In genomic region chr3:121425861-121426620, GRCm38 (mm10) we compare ENCODE assay signal across 8 mouse cellular contexts. TPM values are rescaled to one million over a fixed set of nuclear protein-coding genes. Genes with fewer than 3 reads are reported as not detected.
DNase-seq lines count a peak whose midpoint lies in the region; ATAC-seq and TF ChIP-seq lines count a peak whose summit lies in the region.

TSS of gene Cnn3 (plus strand) at chr3:121426497.

- peaks cover 40% of the 10 kb centered on the region for H3K4me1 ChIP-seq in heart, embryonic 13.5 days
- peaks cover 28% of the 10 kb centered on the region; the same call in 1 of the 2 replicates for H3K4me1 ChIP-seq in kidney, postnatal 0 days (replicated peaks; ENCODE audit: insufficient read depth, low read length)
- H3K4me1 ChIP-seq in liver, embryonic 11.5 days (replicated peaks; ENCODE audit: control insufficient read depth, insufficient read depth, low read length): peaks cover 21% of the 10 kb centered on the region
- H3K4me1 ChIP-seq in stomach, embryonic 14.5 days (ENCODE audit: control insufficient read depth, insufficient read depth, low read length): peaks cover 22% of the 10 kb centered on the region

- ATAC-seq in heart, embryonic 13.5 days (ENCODE audit: extremely low read depth, insufficient number of reproducible peaks, low FRiP score, low TSS enrichment): peak; percentile 84
- ATAC-seq in kidney, postnatal 0 days (replicated peaks; ENCODE audit: low FRiP score, low read depth): peak; percentile 95
- peak; percentile 92 for ATAC-seq in liver, embryonic 11.5 days (replicated peaks; ENCODE audit: low FRiP score)
- peak; percentile 93 for ATAC-seq in stomach, embryonic 14.5 days (ENCODE audit: insufficient number of reproducible peaks, insufficient read depth, low FRiP score, low read depth)

- no peaks in the 10 kb centered on the region for H3K27me3 ChIP-seq in heart, embryonic 13.5 days (replicated peaks)
- H3K27me3 ChIP-seq in kidney, postnatal 0 days (ENCODE audit: insufficient read depth, low read length): no peaks in the 10 kb centered on the region
- H3K27me3 ChIP-seq in liver, embryonic 11.5 days (replicated peaks; ENCODE audit: control insufficient read depth, insufficient read depth, low read length): no peaks in the 10 kb centered on the region
- no peaks in the 10 kb centered on the region for H3K27me3 ChIP-seq in stomach, embryonic 14.5 days (ENCODE audit: control insufficient read depth, insufficient read depth, low read length)

- under 1% methylated on average over 56 of the region's 66 CpGs for WGBS in heart, embryonic 13.5 days
- 2% methylated on average over 64 of the region's 66 CpGs for WGBS in kidney, postnatal 0 days
- 1% methylated on average over 50 of the region's 66 CpGs for WGBS in liver, embryonic 11.5 days
- WGBS in stomach, embryonic 14.5 days: 1% methylated on average over 57 of the region's 66 CpGs

- peak within 1 kb of the TSS; percentile 99 for H3K27ac ChIP-seq in heart, embryonic 13.5 days (replicated peaks)
- peak within 1 kb of the TSS; percentile 99 for H3K27ac ChIP-seq in kidney, postnatal 0 days
- peak within 1 kb of the TSS; percentile 86 for H3K27ac ChIP-seq in liver, embryonic 11.5 days (ENCODE audit: low read depth, low read length)
- peak within 1 kb of the TSS; percentile 99 for H3K27ac ChIP-seq in stomach, embryonic 14.5 days (ENCODE audit: low read length)

- no peaks in the 10 kb centered on the region for H3K9me3 ChIP-seq in heart, embryonic 13.5 days
- H3K9me3 ChIP-seq in kidney, postnatal 0 days (replicated peaks; ENCODE audit: low read length): no peaks in the 10 kb centered on the region
- no peaks in the 10 kb centered on the region for H3K9me3 ChIP-seq in liver, embryonic 11.5 days (ENCODE audit: control insufficient read depth, low read length)
- no peaks in the 10 kb centered on the region for H3K9me3 ChIP-seq in stomach, embryonic 14.5 days (ENCODE audit: control insufficient read depth, low read depth, low read length)

- H3K36me3 ChIP-seq in heart, embryonic 13.5 days: 0 out of 2 replicates have a peak, but pooled peaks cover 2% of the 10 kb centered on the region
- H3K36me3 ChIP-seq in kidney, postnatal 0 days (ENCODE audit: insufficient read depth, low read length): no peaks in the 10 kb centered on the region
- H3K36me3 ChIP-seq in liver, embryonic 11.5 days (ENCODE audit: control insufficient read depth, insufficient read depth, low read length): no peaks in the 10 kb centered on the region
- no peaks in the 10 kb centered on the region for H3K36me3 ChIP-seq in stomach, embryonic 14.5 days (ENCODE audit: control insufficient read depth, insufficient read depth, low read length)

- peak within 1 kb of the TSS; percentile 85 for H3K4me3 ChIP-seq in heart, embryonic 13.5 days
- H3K4me3 ChIP-seq in kidney, postnatal 0 days (replicated peaks; ENCODE audit: low read depth, low read length): peak within 1 kb of the TSS; percentile 72
- peak within 1 kb of the TSS; percentile 77 for H3K4me3 ChIP-seq in liver, embryonic 11.5 days (ENCODE audit: low read depth, low read length)
- peak within 1 kb of the TSS; percentile 84 for H3K4me3 ChIP-seq in stomach, embryonic 14.5 days (ENCODE audit: low read depth, low read length)

- peak; percentile 16; the same call in 1 of the 2 replicates for TF ChIP-seq CTCF in kidney, postnatal 0 days (IDR thresholded peaks at IDR 0.05; ENCODE audit: low read depth)

- DNase-seq in CD4-positive helper T cell, adult 2 months (ENCODE audit: low read depth, low spot score): peak; percentile 75
- DNase-seq in c-Kit-negative CD71-positive TER-119-positive erythroid progenitor cells, embryonic 14.5 days (ENCODE audit: low read depth, low spot score): peak; percentile 12
- peak; percentile 80 for DNase-seq in fibroblast of lung, adult 2 months (ENCODE audit: low read depth)
- peak; percentile 97 for DNase-seq in kidney, postnatal 0 days (ENCODE audit: low spot score)
- peak; percentile 92 for DNase-seq in liver, embryonic 11.5 days (ENCODE audit: low spot score)
- peak; percentile 7 to 59 for DNase-seq in natural killer cell, adult 2 months (ENCODE audit: low spot score in 2 of 2)

- peak within 1 kb of the TSS; percentile 98 for H3K9ac ChIP-seq in heart, embryonic 13.5 days
- H3K9ac ChIP-seq in kidney, postnatal 0 days (ENCODE audit: low read depth, low read length): peak within 1 kb of the TSS; percentile 89
- H3K9ac ChIP-seq in liver, embryonic 11.5 days (ENCODE audit: low read depth, low read length): peak within 1 kb of the TSS; percentile 90
- peak within 1 kb of the TSS; percentile 97 for H3K9ac ChIP-seq in stomach, embryonic 14.5 days (replicated peaks; ENCODE audit: low read depth, low read length)

- H3K4me2 ChIP-seq in heart, embryonic 13.5 days: peak within 1 kb of the TSS; percentile 90
- peak within 1 kb of the TSS; percentile 88 for H3K4me2 ChIP-seq in kidney, postnatal 0 days (ENCODE audit: low read length)
- peak within 1 kb of the TSS; percentile 82 for H3K4me2 ChIP-seq in liver, embryonic 11.5 days
- H3K4me2 ChIP-seq in stomach, embryonic 14.5 days (replicated peaks; ENCODE audit: low read depth, low read length): peak within 1 kb of the TSS; percentile 90

RNA-seq across cellular contexts. Expression of gene Cnn3, which starts in this region (rescaled TPM):
- 400 and 416 TPM in 2 replicates for polyA plus RNA-seq in heart, embryonic 13.5 days (2015; fragmentation: Nextera tagmentation; extraction: Ambion mirVana)
- polyA plus RNA-seq in kidney, postnatal 0 days (2015; fragmentation: Nextera tagmentation; extraction: Ambion mirVana): 444 and 480 TPM in 2 replicates
- polyA plus RNA-seq in liver, embryonic 11.5 days (2014; fragmentation: Nextera tagmentation; extraction: Ambion mirVana): 294 and 295 TPM in 2 replicates
- polyA plus RNA-seq in stomach, embryonic 14.5 days (2014; fragmentation: Nextera tagmentation; extraction: Ambion mirVana): 679 and 695 TPM in 2 replicates

Comparison
In these comparisons a context has a peak if more than half of its experiments do, and no peak if none do; other contexts are left out.
1. Peak in every context shown above with its lines: DNase-seq, ATAC-seq, H3K4me3 ChIP-seq and H3K27ac ChIP-seq.
2. DNase-seq: peak in every context shown above with its lines; median percentile 97 in kidney, postnatal 0 days; 92 in liver, embryonic 11.5 days; 80 in fibroblast of lung, adult 2 months; 75 in CD4-positive helper T cell, adult 2 months; 33 in natural killer cell, adult 2 months; 12 in c-Kit-negative CD71-positive TER-119-positive erythroid progenitor cells, embryonic 14.5 days.